Mouse (Mus musculus) megakaryocyte-erythroid progenitor cell, adult 5 weeks (primary cell): ENCODE results near the gene Saa4. TPM values are rescaled to one million over a fixed set of nuclear protein-coding genes. Genes with fewer than 3 reads are reported as not detected.

Experiments used
- polyA plus RNA-seq: library from polyadenylated mRNA; stranded (reverse); fragments of >175 nt; gene quantifications from 2 replicates; pipeline ENCODE4 v1.2.3, GENCODE M21; 2012

Gene Saa4
- polyA plus RNA-seq = not detected in 2 replicates

DNA sequence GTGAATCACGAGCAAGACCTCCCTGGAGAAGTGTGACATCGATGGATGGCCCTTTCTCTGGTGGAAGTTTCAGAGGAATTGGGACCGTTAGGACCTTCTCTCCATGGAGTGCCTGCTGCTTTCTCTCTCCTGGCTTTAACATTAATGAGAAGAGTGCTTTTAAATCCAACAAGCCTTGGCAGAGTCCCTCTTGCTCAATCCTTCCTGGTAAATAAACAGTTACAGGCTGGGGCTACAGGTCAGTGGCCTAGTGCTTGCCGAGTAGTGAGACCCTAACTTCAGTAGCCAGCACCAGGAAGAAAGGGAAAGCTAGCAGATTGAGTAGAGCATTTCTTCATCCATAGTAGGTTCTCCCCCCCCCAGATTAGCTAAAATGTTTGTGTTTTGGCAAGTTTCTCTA is at the start of gene Saa4:
Gene Saa4 (minus strand): TSS at position 146 of the 400 bp plus-strand sequence.

DNA sequence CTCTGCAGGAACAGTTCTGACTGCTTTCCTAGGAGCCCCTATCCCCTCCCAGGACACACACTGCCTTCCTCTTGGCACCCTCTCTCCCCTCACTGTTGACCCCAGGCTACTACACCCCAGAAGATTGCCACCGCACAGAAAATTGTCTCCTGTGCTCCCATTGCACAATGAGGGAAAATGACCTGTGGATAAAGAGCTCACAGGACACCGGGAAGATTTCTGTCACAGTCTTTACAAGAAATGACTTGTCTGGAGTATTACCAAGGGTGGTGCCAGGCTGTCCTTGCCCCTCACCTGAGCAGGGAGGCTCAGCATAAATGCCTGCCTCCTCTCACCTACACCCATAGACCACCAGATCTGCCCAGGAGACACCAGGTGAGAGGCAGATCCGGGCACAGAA is 19.1 kb upstream of the Saa4 start, which contains the start of gene Saa2:
Gene Saa2 (plus strand): TSS at position 301 of the 400 bp plus-strand sequence.

DNA sequence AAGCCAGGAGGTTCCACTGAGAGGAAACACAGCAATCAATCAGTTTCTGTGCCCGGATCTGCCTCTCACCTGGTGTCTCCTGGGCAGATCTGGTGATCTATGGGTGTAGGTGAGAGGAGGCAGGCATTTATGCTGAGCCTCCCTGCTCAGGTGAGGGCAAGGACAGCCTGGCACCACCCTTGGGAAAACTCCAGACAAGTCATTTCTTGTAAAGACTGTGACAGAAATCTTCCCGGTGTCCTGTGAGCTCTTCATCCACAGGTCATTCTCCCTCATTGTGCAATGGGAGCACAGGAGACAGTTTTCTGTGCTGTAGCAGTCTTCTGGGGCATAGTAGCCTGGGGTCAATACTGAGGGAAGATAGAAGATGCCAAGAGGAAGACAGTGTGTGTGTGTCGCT is 10.5 kb upstream of the Saa4 start, which contains the start of gene Saa1:
Gene Saa1 (minus strand): TSS at position 101 of the 400 bp plus-strand sequence.

DNA sequence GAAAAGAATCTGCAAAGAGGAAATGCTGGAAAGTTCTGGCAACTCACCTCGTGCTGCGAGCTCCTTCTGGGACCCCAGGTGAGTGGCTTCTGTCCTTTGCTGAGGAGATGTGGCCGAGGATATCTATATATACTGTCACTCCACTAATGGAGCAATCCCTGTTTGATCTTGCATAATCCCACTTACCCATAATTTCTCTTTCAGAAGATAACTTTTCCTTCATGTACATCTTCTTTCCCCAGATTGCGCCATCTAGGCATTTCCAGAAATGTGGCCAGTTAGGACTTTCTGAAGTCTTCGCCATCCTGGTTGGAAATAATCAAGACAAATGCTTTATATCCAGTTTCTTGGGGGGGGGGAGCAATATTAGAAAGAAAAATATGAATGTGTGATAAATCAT is 16.8 kb downstream of the Saa4 start, which contains the start of gene Saa3:
Gene Saa3 (minus strand): TSS at position 101 of the 400 bp plus-strand sequence.

GRCm38 (mm10) chr7:46710390-46710844 is 22.0 kb downstream of the Saa4 start, which contains the start of gene Saal1:
Saal1 (minus strand) TSS chr7:46710680.

Other genes starting within 250 kb of the Saa4 start
- gene Sergef, start 92.8 kb downstream of the Saa4 start, polyA plus RNA-seq = 3.9 and 4.1 TPM in 2 replicates
- gene Tph1, start 60.1 kb downstream of the Saa4 start, polyA plus RNA-seq = not detected in 2 replicates
- gene Saal1, start 21.9 kb downstream of the Saa4 start, polyA plus RNA-seq = 3.0 and 3.6 TPM in 2 replicates
- 0.67 and 1.6 TPM in 2 replicates for gene Saa3, start 16.9 kb downstream of the Saa4 start, polyA plus RNA-seq
- not detected in 2 replicates for gene Saa1, start 10.4 kb upstream of the Saa4 start, polyA plus RNA-seq
- not detected in 2 replicates for gene Saa2, start 19.2 kb upstream of the Saa4 start, polyA plus RNA-seq
- 5.2 and 5.6 TPM in 2 replicates for gene Hps5, start 63.5 kb upstream of the Saa4 start, polyA plus RNA-seq
- 55.0 and 56.6 TPM in 2 replicates for gene Gtf2h1, start 63.5 kb upstream of the Saa4 start, polyA plus RNA-seq
- gene Ldha, start 108.9 kb upstream of the Saa4 start, polyA plus RNA-seq = 463 and 545 TPM in 2 replicates
- gene Ldhc, start 128.6 kb upstream of the Saa4 start, polyA plus RNA-seq = 0.10 TPM in 1 of 2 replicates, not detected in the other
- 55.0 and 55.2 TPM in 2 replicates for gene Tsg101, start 187.4 kb upstream of the Saa4 start, polyA plus RNA-seq
- gene Uevld, start 225.9 kb upstream of the Saa4 start, polyA plus RNA-seq = 0.19 and 0.26 TPM in 2 replicates